Mouse (Mus musculus) stomach, postnatal 0 days (tissue): ENCODE results near the gene Igfbpl1. TPM values are rescaled to one million over a fixed set of nuclear protein-coding genes. Genes with fewer than 3 reads are reported as not detected.

ENCODE experiments used
- ATAC-seq: fragments of 200-750 bp; cut with Nextera tagmentation; 2 replicates; pipeline ENCODE4 v1.8.0; 2017; ENCODE audit not compliant: low FRiP score, low TSS enrichment
- DNase-seq: peaks from one replicate; pipeline ENCODE4 v3.0.0-alpha.2; 2016; ENCODE audit warnings: low spot score
- H3K27ac ChIP-seq: fragments of 300-500 bp; sonication (generic); replicated peaks from 2 replicates; pipeline ENCODE4 v1.5.1; 2014; ENCODE audit warnings: mild to moderate bottlenecking, control low read depth
- H3K27me3 ChIP-seq: fragments of 300-500 bp; sonication (generic); 2 replicates; pipeline ENCODE4 v1.6.1; 2014; ENCODE audit warnings: low read length; ENCODE audit not compliant: control insufficient read depth, insufficient read depth
- H3K36me3 ChIP-seq: fragments of 300-500 bp; sonication (generic); 2 replicates; pipeline ENCODE4 v1.6.1; 2014; ENCODE audit warnings: low read length, mixed read lengths; ENCODE audit not compliant: control insufficient read depth, insufficient read depth
- H3K4me1 ChIP-seq: fragments of 300-500 bp; sonication (generic); replicated peaks from 2 replicates; pipeline ENCODE4 v1.6.1; 2014; ENCODE audit warnings: antibody characterized with exemption; ENCODE audit not compliant: control insufficient read depth, insufficient read depth
- H3K4me2 ChIP-seq: fragments of 300-500 bp; sonication (generic); replicated peaks from 2 replicates; pipeline ENCODE4 v1.6.1; 2014; ENCODE audit warnings: low read depth, mild to moderate bottlenecking, control low read depth, moderate library complexity
- H3K4me3 ChIP-seq: fragments of 300-500 bp; sonication (generic); 2 replicates; pipeline ENCODE4 v1.5.1; 2014; ENCODE audit warnings: low read depth, low read length, control low read depth
- H3K9ac ChIP-seq: fragments of 300-500 bp; sonication (generic); 2 replicates; pipeline ENCODE4 v1.6.1; 2014; ENCODE audit warnings: mild to moderate bottlenecking, low read length, control low read depth, mixed read lengths
- H3K9me3 ChIP-seq: fragments of 300-500 bp; sonication (generic); 2 replicates; pipeline ENCODE4 v1.6.1; 2016; ENCODE audit warnings: low read length; ENCODE audit not compliant: control insufficient read depth
- CTCF ChIP-seq: IDR thresholded peaks from 2 replicates; pipeline ENCODE4 v1.5.1; 2016; ENCODE audit warnings: antibody characterized with exemption, low read depth, mild to moderate bottlenecking, moderate library complexity
- EP300 ChIP-seq: optimal IDR thresholded peaks from 2 replicates; pipeline ENCODE3; 2016; ENCODE audit warnings: antibody characterized with exemption
- WGBS: fragments of 180-500 bp; shearing (Covaris S2); extraction: QIAGEN DNeasy Blood & Tissue Kit; methylation state at CpG from one replicate; pipeline ENCODE4 v1.1.7; 2014; 5-methylcytosine and 5-hydroxymethylcytosine counted together
- polyA plus RNA-seq: library from polyadenylated mRNA; unstranded; fragments of >200 nt; fragmentation: Nextera tagmentation; extraction: Ambion mirVana; gene quantifications from 2 replicates; pipeline ENCODE4 v1.2.1, GENCODE M21; 2015

Gene Igfbpl1
- polyA plus RNA-seq, 1 experiment from 2014 or later, result 0.17 TPM

DNA sequence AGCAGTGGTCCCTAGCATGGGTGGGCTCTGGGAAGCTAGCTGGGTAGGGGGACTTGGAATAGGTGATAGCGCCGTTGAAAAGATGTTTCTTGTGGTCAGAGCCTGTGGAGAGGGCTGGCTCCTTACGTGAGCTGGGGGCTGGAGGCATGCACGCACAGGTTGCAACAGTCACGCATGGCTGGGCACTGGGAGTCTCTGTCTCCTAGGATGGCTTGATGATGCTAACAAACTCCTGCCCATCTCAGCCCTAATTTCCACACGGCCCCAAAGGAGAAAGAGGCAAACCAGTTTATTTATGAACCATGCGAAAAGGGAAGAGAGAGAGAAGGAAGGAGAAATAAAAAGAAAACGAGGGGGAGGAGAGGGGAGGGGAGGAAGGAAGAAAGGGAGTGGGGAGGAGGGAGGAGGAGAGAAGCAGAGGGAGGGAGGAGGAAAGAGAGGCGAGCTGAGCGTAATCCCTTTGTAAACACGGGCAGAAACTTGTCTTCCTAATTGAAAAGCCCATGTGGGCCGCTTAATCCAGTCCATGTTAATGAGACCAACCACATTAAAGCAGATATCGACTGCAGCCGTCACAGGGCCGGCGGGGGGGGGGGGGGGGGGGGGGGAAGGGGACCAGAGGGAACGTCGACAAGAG, 61.0 kb downstream of the Igfbpl1 start:
- DNase-seq (no peak), ATAC-seq (no peak; the same call in 1 of the 2 replicates)
- H3K36me3 ChIP-seq, result no peaks in the 10 kb centered on the region
- no peak overlapping the region for H3K4me3 ChIP-seq
- TF ChIP-seq EP300 (no peak), CTCF (no peak)
- H3K27ac ChIP-seq, result no peak overlapping the region
- H3K27me3 ChIP-seq, result no peaks in the 10 kb centered on the region
- no peaks in the 10 kb centered on the region for H3K9me3 ChIP-seq
- peaks cover 12% of the 10 kb centered on the region; the same call in 1 of the 2 replicates for H3K4me1 ChIP-seq
- H3K4me2 ChIP-seq, result peak overlapping the region; percentile 25
- H3K9ac ChIP-seq, result no peak overlapping the region; the same call in 1 of the 2 replicates
- WGBS, result 5% methylated on average over 15 of the region's 18 CpGs

DNA sequence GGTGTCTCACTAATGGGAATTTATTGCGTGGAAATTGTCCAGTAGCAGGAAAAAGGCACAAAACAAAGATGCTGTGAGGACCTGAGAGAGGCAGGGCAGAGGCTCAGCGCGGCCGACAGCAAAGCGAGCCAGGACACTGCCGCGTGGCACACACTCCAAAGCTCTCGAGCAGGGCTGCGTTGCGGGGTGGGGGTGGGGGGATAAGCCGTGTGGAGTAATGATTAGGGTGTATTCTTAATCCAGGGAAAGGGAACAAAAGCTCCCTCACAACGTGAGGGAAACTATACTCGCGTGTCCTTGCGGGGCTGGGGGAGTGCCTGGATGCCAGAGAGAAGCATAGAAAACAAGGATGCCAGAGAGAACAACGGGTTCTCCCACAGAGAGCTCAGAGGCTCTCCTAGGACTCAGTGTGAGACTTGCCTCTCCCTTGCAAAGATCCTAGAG, 61.6 kb downstream of the Igfbpl1 start:
- 16% methylated on average over 16 of the region's 16 CpGs for WGBS
- no peak for DNase-seq
- Histone ChIP-seq H3K36me3 (no peaks in the 10 kb centered on the region), H3K27ac (no peak overlapping the region; the same call in 1 of the 2 replicates), H3K4me2 (peak overlapping the region; percentile 25), H3K4me1 (peaks cover 12% of the 10 kb centered on the region; the same call in 1 of the 2 replicates), H3K27me3 (no peaks in the 10 kb centered on the region), H3K4me3 (no peak overlapping the region), H3K9me3 (no peaks in the 10 kb centered on the region), H3K9ac (no peak overlapping the region; the same call in 1 of the 2 replicates)
- TF ChIP-seq EP300, result no peak
- no peak for TF ChIP-seq CTCF
- ATAC-seq, result no peak

DNA sequence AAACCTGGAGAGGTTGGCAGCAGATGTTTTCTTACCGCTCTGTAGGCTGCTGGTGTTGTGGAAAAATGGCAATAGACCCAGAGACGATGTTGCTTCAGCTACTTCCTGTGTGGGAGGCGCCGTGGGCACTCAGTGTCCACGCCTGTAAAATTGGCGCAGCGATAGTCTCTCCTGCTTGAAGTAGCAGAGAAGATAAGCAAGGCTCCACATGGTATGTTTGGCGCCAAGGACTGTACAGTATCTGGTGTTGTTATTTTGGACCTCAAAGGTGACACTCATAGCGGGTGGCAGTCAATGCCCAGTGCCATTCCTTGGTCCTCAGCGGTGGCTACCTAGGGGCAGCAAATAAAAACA, 62.6 kb downstream of the Igfbpl1 start:
- ATAC-seq, result no peak
- Histone ChIP-seq H3K27me3 (no peaks in the 10 kb centered on the region), H3K4me1 (peaks cover 12% of the 10 kb centered on the region; the same call in 1 of the 2 replicates), H3K4me3 (peak overlapping the region; percentile 17; the same call in 1 of the 2 replicates), H3K4me2 (peak overlapping the region; percentile 45), H3K27ac (peak overlapping the region; percentile 56; the same call in 1 of the 2 replicates), H3K9me3 (no peaks in the 10 kb centered on the region), H3K9ac (0 out of 2 replicates have a peak overlapping the region, but pooled peaks have one; percentile 31), H3K36me3 (no peaks in the 10 kb centered on the region)
- no peak for TF ChIP-seq CTCF
- TF ChIP-seq EP300, result no peak
- DNase-seq, result no peak
- WGBS, result 29% methylated on average over 10 of the region's 10 CpGs

DNA sequence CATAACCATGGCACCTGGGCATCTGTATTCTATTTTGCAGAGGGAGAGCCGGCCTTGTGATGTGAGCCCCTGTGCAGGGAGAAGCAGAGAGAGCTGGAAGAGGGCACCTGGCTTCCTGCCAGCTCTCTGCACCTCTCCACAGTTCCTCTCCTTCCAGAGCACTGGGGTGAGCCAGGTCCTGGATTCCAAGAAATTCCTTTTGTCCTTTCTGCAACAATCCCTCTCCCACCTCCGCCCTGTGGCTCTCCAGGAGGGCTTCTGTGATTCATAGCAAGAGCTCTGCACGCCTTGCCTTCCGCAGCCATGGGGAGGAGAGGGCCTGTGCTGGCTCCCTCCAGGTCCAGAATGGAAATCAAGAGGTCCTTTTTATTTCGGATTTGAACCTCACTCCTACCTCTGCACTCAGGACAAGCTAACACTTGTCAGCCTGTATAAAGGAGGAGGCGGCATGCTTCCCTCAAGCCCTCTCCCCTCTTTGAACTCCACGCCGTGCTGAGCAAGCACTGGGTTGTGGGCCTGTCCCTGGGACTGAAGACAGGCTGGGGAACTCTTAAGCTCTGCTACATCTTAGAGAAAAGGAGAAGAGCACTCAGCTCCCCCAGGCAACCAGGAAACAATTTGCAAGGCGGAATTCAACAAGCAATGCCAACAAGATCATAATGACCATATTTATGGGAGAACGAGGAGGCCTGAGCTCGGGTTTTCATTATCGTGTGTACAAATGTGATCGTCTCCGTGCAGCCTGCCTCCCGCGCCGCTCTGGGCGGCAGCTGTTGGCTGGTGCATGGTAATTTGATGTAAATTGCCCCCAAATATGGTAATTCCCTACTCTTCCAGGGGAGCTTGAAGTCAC, 63.2 kb downstream of the Igfbpl1 start:
- H3K36me3 ChIP-seq, result no peaks in the 10 kb centered on the region
- H3K9me3 ChIP-seq, result no peaks in the 10 kb centered on the region
- 20% methylated on average over 18 of the region's 18 CpGs for WGBS
- no peaks in the 10 kb centered on the region for H3K27me3 ChIP-seq
- peaks cover 11% of the 10 kb centered on the region; the same call in 1 of the 2 replicates for H3K4me1 ChIP-seq
- peak overlapping the region; percentile 56 for H3K27ac ChIP-seq
- ATAC-seq (no peak), DNase-seq (no peak)
- TF ChIP-seq EP300 (no peak), CTCF (no peak)
- H3K9ac ChIP-seq, result 0 out of 2 replicates have a peak overlapping the region, but pooled peaks have one; percentile 31
- H3K4me3 ChIP-seq, result peak overlapping the region; percentile 17; the same call in 1 of the 2 replicates
- peak overlapping the region; percentile 45 for H3K4me2 ChIP-seq

DNA sequence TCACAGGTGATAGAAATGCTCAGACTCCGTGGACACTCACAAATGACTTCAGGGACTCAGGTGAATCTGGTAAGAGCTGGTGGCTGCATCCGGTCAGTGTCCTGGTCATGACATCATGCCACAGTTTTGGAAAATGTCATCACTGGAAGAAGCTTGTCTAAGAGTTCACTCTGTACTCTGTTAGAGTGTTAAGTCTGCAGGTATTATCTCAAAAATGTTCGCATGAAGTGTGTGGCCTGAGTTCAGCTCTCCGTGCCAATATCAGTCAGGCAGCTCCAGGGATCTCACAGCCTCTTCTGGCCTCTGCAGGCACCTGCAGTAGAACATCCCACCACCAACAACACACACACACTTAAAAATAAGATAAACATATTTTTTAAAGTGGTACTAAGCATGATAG, 64.1 kb downstream of the Igfbpl1 start:
- TF ChIP-seq EP300, result no peak
- TF ChIP-seq CTCF, result no peak
- Histone ChIP-seq H3K9me3 (no peaks in the 10 kb centered on the region), H3K9ac (no peak overlapping the region), H3K4me2 (no peak overlapping the region), H3K27me3 (no peaks in the 10 kb centered on the region), H3K4me3 (no peak overlapping the region), H3K27ac (no peak overlapping the region), H3K4me1 (peaks cover 5% of the 10 kb centered on the region; the same call in 1 of the 2 replicates), H3K36me3 (no peaks in the 10 kb centered on the region)
- ATAC-seq, result no peak
- 92% methylated on average over 4 of the region's 4 CpGs for WGBS
- DNase-seq, result no peak

Other genes with a start within 250 kb of the Igfbpl1 start
- gene Aldh1b1, start 27.9 kb downstream of the Igfbpl1 start, polyA plus RNA-seq, result 6.8 and 7.5 TPM in 2 replicates
- 0.05 and 0.16 TPM in 2 replicates for gene Stra6l, start 21.7 kb upstream of the Igfbpl1 start, polyA plus RNA-seq
- gene Ccdc180, start 63.4 kb upstream of the Igfbpl1 start, polyA plus RNA-seq, result 0.22 and 0.24 TPM in 2 replicates
- gene Tdrd7, start 138.4 kb upstream of the Igfbpl1 start, polyA plus RNA-seq, result 24.9 and 25.1 TPM in 2 replicates
- gene Tmod1, start 212.0 kb upstream of the Igfbpl1 start, polyA plus RNA-seq, result 3.2 and 3.4 TPM in 2 replicates